Mouse (Mus musculus) liver, postnatal 0 days (tissue): Measurements from ENCODE around the gene Wdr93.

Experiments
- CTCF ChIP-seq: sonication (generic); IDR thresholded peaks from 2 replicates; pipeline ENCODE4 v1.5.1; 2016; ENCODE audit warnings: antibody characterized with exemption, low read depth
- EP300 ChIP-seq: IDR thresholded peaks from 2 replicates; pipeline ENCODE4 v1.6.1; 2016; ENCODE audit warnings: antibody characterized with exemption, low read depth, mild to moderate bottlenecking

GRCm38 (mm10) chr7:79747659-79748058 is 4.7 kb downstream of the Wdr93 start:
- no peak for TF ChIP-seq CTCF
- no peak for TF ChIP-seq EP300
